9 mouse cellular contexts compared by ENCODE assay signal in the genomic region with DNA sequence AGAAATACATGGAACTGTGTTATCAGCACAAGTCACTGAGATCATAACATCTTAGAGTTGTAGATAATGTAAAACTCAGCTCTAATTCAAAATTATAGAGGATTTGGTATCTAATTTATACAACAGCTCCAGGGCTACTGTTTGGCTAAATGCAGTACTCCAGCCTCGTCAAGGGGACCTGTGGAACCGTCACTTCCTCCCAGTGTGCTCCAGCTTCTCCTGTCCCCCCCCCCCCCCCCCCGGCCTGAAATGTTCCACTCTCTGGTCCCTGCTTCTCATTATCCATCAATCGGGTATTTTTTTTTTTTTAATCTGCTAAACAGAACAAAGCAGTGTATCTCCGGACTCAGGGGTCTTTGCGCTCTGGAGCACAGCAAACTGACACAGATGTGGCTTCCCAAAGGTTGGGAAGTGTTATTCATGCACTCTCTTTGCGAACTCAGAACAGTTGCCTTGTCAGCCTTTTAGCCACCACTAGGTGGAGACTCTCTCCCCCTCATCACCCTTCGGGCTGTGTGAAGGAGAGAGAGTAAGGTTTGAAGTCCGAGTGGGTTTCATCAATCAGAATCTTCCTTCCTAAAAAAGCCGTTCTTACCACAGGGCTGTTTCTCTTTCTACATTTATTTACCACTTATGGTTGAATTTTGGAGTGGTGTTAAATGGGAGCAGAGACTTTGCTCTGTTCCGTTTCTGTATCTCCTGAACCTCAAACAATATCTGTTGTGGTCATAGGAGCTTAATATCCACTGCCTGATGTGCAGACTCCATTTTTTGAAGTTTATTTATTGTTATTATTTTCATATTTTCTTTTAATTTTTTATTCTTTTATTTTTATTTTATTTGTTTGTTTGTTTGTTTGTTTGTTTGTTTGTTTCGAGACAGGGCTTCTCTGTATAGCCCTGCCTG. TPM values are rescaled to one million over a fixed set of nuclear protein-coding genes. Genes with fewer than 3 reads are reported as not detected.
DNase-seq lines count a peak whose midpoint lies in the region; ATAC-seq and TF ChIP-seq lines count a peak whose summit lies in the region.
"Had no signal": no experiment of that assay in that cellular context is flagged by ENCODE, and none has a peak within 500 bp of the region (broad histone marks: within the 10 kb centered on the region; RNA-seq: fewer than 3 reads in every experiment).

No protein-coding gene starts in this region.

- no peak overlapping the region for H3K9ac ChIP-seq in forebrain, postnatal 0 days
- H3K9ac ChIP-seq in hindbrain, embryonic 12.5 days: no peak overlapping the region
- H3K9ac ChIP-seq in lung, postnatal 0 days (replicated peaks; ENCODE audit: low read depth): no peak overlapping the region
- H3K9ac ChIP-seq: liver, embryonic 15.5 days had no signal

- ATAC-seq in forebrain, postnatal 0 days: peak; percentile 86
- ATAC-seq in hindbrain, embryonic 12.5 days (ENCODE audit: low FRiP score): peak; percentile 86
- peak; percentile 77 for ATAC-seq in lung, postnatal 0 days

- no peak overlapping the region for H3K4me3 ChIP-seq in forebrain, postnatal 0 days (ENCODE audit: low read depth, low read length)
- H3K4me3 ChIP-seq in hindbrain, embryonic 12.5 days: no peak overlapping the region
- H3K4me3 ChIP-seq in lung, postnatal 0 days (ENCODE audit: low read depth, low read length): no peak overlapping the region
- H3K4me3 ChIP-seq: liver, embryonic 15.5 days had no signal

- no peaks in the 10 kb centered on the region; the same call in 1 of the 2 replicates for H3K27me3 ChIP-seq in forebrain, postnatal 0 days (ENCODE audit: insufficient read depth, low read length)
- H3K27me3 ChIP-seq in hindbrain, embryonic 12.5 days: no peaks in the 10 kb centered on the region
- H3K27me3 ChIP-seq in lung, postnatal 0 days (replicated peaks; ENCODE audit: insufficient read depth, low read length): no peaks in the 10 kb centered on the region
- H3K27me3 ChIP-seq: liver, embryonic 15.5 days had no signal

- TF ChIP-seq EP300 in lung, postnatal 0 days (IDR thresholded peaks at IDR 0.05): no peak

- 22% methylated on average over 12 of the region's 12 CpGs for WGBS in forebrain, postnatal 0 days
- WGBS in hindbrain, embryonic 12.5 days: 25% methylated on average over 12 of the region's 12 CpGs
- 14% methylated on average over 11 of the region's 12 CpGs for WGBS in lung, postnatal 0 days

- H3K4me1 ChIP-seq in forebrain, postnatal 0 days (ENCODE audit: insufficient read depth): no peaks in the 10 kb centered on the region
- H3K4me1 ChIP-seq in hindbrain, embryonic 12.5 days: 0 out of 2 replicates have a peak, but pooled peaks cover 2% of the 10 kb centered on the region
- no peaks in the 10 kb centered on the region for H3K4me1 ChIP-seq in lung, postnatal 0 days (ENCODE audit: insufficient read depth, low read depth, low read length)
- H3K4me1 ChIP-seq: liver, embryonic 15.5 days had no signal

- no peak overlapping the region for H3K4me2 ChIP-seq in forebrain, postnatal 0 days (ENCODE audit: low read depth)
- peak overlapping the region; percentile 21; the same call in 1 of the 2 replicates for H3K4me2 ChIP-seq in hindbrain, embryonic 12.5 days (replicated peaks)
- H3K4me2 ChIP-seq in lung, postnatal 0 days (replicated peaks; ENCODE audit: low read depth, low read length): no peak overlapping the region
- H3K4me2 ChIP-seq: liver, embryonic 15.5 days had no signal

- peak; percentile 81 for TF ChIP-seq CTCF in forebrain, postnatal 0 days (IDR thresholded peaks at IDR 0.05; ENCODE audit: low read depth)
- peak; percentile 93 for TF ChIP-seq CTCF in lung, postnatal 0 days (IDR thresholded peaks at IDR 0.05)

- peak; percentile 70 for DNase-seq in MN1 (ENCODE audit: low spot score)
- DNase-seq in cerebellum, adult 18-20 months: peak; percentile 59 to 64
- DNase-seq in forebrain, postnatal 0 days: peak; percentile 57
- DNase-seq in layer of hippocampus, postnatal 10 days (ENCODE audit: low spot score in 2 of 2): peak; percentile 71 to 76
- peak; percentile 80 for DNase-seq in lung, postnatal 0 days (ENCODE audit: low spot score)
- peak; percentile 8 for DNase-seq in ovary, postnatal 10 days (ENCODE audit: low spot score)
- peak; percentile 64 to 71 for DNase-seq in thymus, postnatal 10 days (ENCODE audit: low spot score in 2 of 2)

- no peaks in the 10 kb centered on the region for H3K9me3 ChIP-seq in forebrain, postnatal 0 days (ENCODE audit: low read length)
- H3K9me3 ChIP-seq in hindbrain, embryonic 12.5 days (replicated peaks): no peaks in the 10 kb centered on the region
- H3K9me3 ChIP-seq in lung, postnatal 0 days (ENCODE audit: low read length): no peaks in the 10 kb centered on the region
- H3K9me3 ChIP-seq: liver, embryonic 15.5 days had no signal

- no peaks in the 10 kb centered on the region for H3K36me3 ChIP-seq in forebrain, postnatal 0 days (ENCODE audit: insufficient read depth)
- H3K36me3 ChIP-seq in hindbrain, embryonic 12.5 days: no peaks in the 10 kb centered on the region
- H3K36me3 ChIP-seq in lung, postnatal 0 days (ENCODE audit: insufficient read depth, low read length): no peaks in the 10 kb centered on the region
- H3K36me3 ChIP-seq: liver, embryonic 15.5 days had no signal

- H3K27ac ChIP-seq in forebrain, postnatal 0 days (ENCODE audit: low read depth, low read length): no peak overlapping the region
- H3K27ac ChIP-seq in hindbrain, embryonic 12.5 days: no peak overlapping the region
- H3K27ac ChIP-seq in lung, postnatal 0 days (ENCODE audit: low read length): no peak overlapping the region
- H3K27ac ChIP-seq: liver, embryonic 15.5 days had no signal

RNA-seq across cellular contexts. Expression of gene 4932438A13Rik, which starts 22.0 kb away (rescaled TPM):
- 49.1 and 66.6 TPM in 2 replicates for total RNA-seq in forebrain, postnatal 0 days (2014; rRNA removed)
- polyA plus RNA-seq in forebrain, postnatal 0 days (2015; fragmentation: Nextera tagmentation; extraction: Ambion mirVana): 29.4 and 62.5 TPM in 2 replicates
- polyA plus RNA-seq in hindbrain, embryonic 12.5 days (2016; fragmentation: Nextera tagmentation; extraction: Ambion mirVana): 61.8 and 65.5 TPM in 2 replicates
- total RNA-seq in layer of hippocampus, postnatal 10 days (2021): 100 to 1,000 TPM; 105 to 116 TPM
- 28.8 and 32.2 TPM in 2 replicates for polyA plus RNA-seq in lung, postnatal 0 days (2015; fragmentation: Nextera tagmentation; extraction: Ambion mirVana)

Comparison
In these comparisons a context has a peak if more than half of its experiments do, and no peak if none do; other contexts are left out.
1. DNase-seq: peak in every context shown above with its lines; median percentile 80 in lung, postnatal 0 days; 74 in layer of hippocampus, postnatal 10 days; 70 in MN1; 68 in thymus, postnatal 10 days; 62 in cerebellum, adult 18-20 months; 57 in forebrain, postnatal 0 days; 8 in ovary, postnatal 10 days.